In genomic region chr19:18670608-18671007, GRCm38 (mm10) we compare ENCODE assay signal across 8 mouse cellular contexts. TPM values are rescaled to one million over a fixed set of nuclear protein-coding genes. Genes with fewer than 3 reads are reported as not detected.
DNase-seq lines count a peak whose midpoint lies in the region; ATAC-seq and TF ChIP-seq lines count a peak whose summit lies in the region.

Gene Carnmt1 (plus strand): TSS chr19:18670764.

- peak within 1 kb of the TSS; percentile 100 for H3K4me2 ChIP-seq in CH12.LX (ENCODE audit: insufficient read depth, low read depth, poor library complexity, severe bottlenecking)
- peak within 1 kb of the TSS; percentile 60 for H3K4me2 ChIP-seq in forebrain, embryonic 11.5 days (ENCODE audit: low read depth, low read length, severe bottlenecking)
- H3K4me2 ChIP-seq in heart, embryonic 16.5 days (ENCODE audit: low read depth, low read length), result peak within 1 kb of the TSS; percentile 75
- H3K4me2 ChIP-seq in liver, embryonic 15.5 days, result peak within 1 kb of the TSS; percentile 81
- H3K4me2 ChIP-seq in neural tube, embryonic 12.5 days (replicated peaks), result peak within 1 kb of the TSS; percentile 82

- H3K79me2 ChIP-seq in CH12.LX (replicated peaks; ENCODE audit: control insufficient read depth, extremely low read depth, insufficient read depth, poor library complexity, severe bottlenecking), result peaks cover 44% of the 10 kb centered on the region

- H3K9me3 ChIP-seq in CH12.LX (replicated peaks; ENCODE audit: low read length), result no peaks in the 10 kb centered on the region
- H3K9me3 ChIP-seq in forebrain, embryonic 11.5 days (ENCODE audit: control insufficient read depth, low read length), result no peaks in the 10 kb centered on the region
- H3K9me3 ChIP-seq in heart, embryonic 16.5 days (replicated peaks; ENCODE audit: control insufficient read depth, low read length), result no peaks in the 10 kb centered on the region
- H3K9me3 ChIP-seq in liver, embryonic 15.5 days (replicated peaks), result no peaks in the 10 kb centered on the region
- no peaks in the 10 kb centered on the region for H3K9me3 ChIP-seq in neural tube, embryonic 12.5 days

- peak within 1 kb of the TSS; percentile 93 for H3K9ac ChIP-seq in CH12.LX (ENCODE audit: insufficient read depth, low read depth)
- peak within 1 kb of the TSS; percentile 78 for H3K9ac ChIP-seq in forebrain, embryonic 11.5 days (ENCODE audit: low read length)
- peak within 1 kb of the TSS; percentile 78 for H3K9ac ChIP-seq in heart, embryonic 16.5 days (ENCODE audit: low read length)
- H3K9ac ChIP-seq in liver, embryonic 15.5 days, result peak within 1 kb of the TSS; percentile 86
- H3K9ac ChIP-seq in neural tube, embryonic 12.5 days, result peak within 1 kb of the TSS; percentile 74

- peaks cover 0 to 12% of the 10 kb centered on the region in 2 experiments for H3K36me3 ChIP-seq in CH12.LX (replicated peaks in 1 of 2; ENCODE audit: control insufficient read depth in 1 of 2, insufficient read depth in 1 of 2, low read length in 1 of 2)
- no peaks in the 10 kb centered on the region for H3K36me3 ChIP-seq in forebrain, embryonic 11.5 days (ENCODE audit: control insufficient read depth, insufficient read depth, low read length)
- H3K36me3 ChIP-seq in heart, embryonic 16.5 days (ENCODE audit: control insufficient read depth, insufficient read depth), result no peaks in the 10 kb centered on the region
- H3K36me3 ChIP-seq in liver, embryonic 15.5 days (replicated peaks), result no peaks in the 10 kb centered on the region
- H3K36me3 ChIP-seq in neural tube, embryonic 12.5 days, result no peaks in the 10 kb centered on the region

- H3K4me1 ChIP-seq in CH12.LX (ENCODE audit: control insufficient read depth in 1 of 2, insufficient read depth in 2 of 2), result peaks cover 7 to 36% of the 10 kb centered on the region in 2 experiments; a peak in 3 of 4 replicates
- peaks cover 7% of the 10 kb centered on the region; the same call in 1 of the 2 replicates for H3K4me1 ChIP-seq in forebrain, embryonic 11.5 days (replicated peaks; ENCODE audit: control insufficient read depth, insufficient read depth, low read length)
- peaks cover 26% of the 10 kb centered on the region for H3K4me1 ChIP-seq in heart, embryonic 16.5 days (ENCODE audit: control insufficient read depth, insufficient read depth, low read length)
- peaks cover 34% of the 10 kb centered on the region for H3K4me1 ChIP-seq in liver, embryonic 15.5 days (replicated peaks)
- peaks cover 20% of the 10 kb centered on the region for H3K4me1 ChIP-seq in neural tube, embryonic 12.5 days

- dilution Hi-C loops in CH12.LX (cut with MboI; ENCODE audit: extremely low pct_ligation_motif_present, extremely low pct_unique_long_range_greater_than_20kb, low sequenced_read_pairs), result no loop called here

- no peak for TF ChIP-seq RAD21 in CH12.LX (IDR thresholded peaks at IDR 0.05; ENCODE audit: low read depth, low read length)

- peak; percentile 46; the same call in 1 of the 2 replicates for TF ChIP-seq POLR2A in CH12.LX (IDR thresholded peaks at IDR 0.05; ENCODE audit: low read depth, low read length)

- peak within 1 kb of the TSS; percentile 62 for H3K27ac ChIP-seq in CH12.LX (ENCODE audit: insufficient read depth, low read depth)
- H3K27ac ChIP-seq in forebrain, embryonic 11.5 days (ENCODE audit: low read depth, low read length), result peak within 1 kb of the TSS; percentile 34; the same call in 1 of the 2 replicates
- H3K27ac ChIP-seq in heart, embryonic 16.5 days (ENCODE audit: low read length), result peak within 1 kb of the TSS; percentile 88
- peak within 1 kb of the TSS; percentile 90 for H3K27ac ChIP-seq in liver, embryonic 15.5 days (replicated peaks)
- no peak within 1 kb of the TSS; the same call in 1 of the 2 replicates for H3K27ac ChIP-seq in neural tube, embryonic 12.5 days

- peak within 1 kb of the TSS; percentile 61 to 99 (median 93) for H3K4me3 ChIP-seq in CH12.LX (replicated peaks in 1 of 3; ENCODE audit: low read depth in 2 of 3, low read length in 2 of 3, poor library complexity in 1 of 3)
- peak within 1 kb of the TSS; percentile 75 for H3K4me3 ChIP-seq in forebrain, embryonic 11.5 days (ENCODE audit: low read depth, low read length)
- peak within 1 kb of the TSS; percentile 72 for H3K4me3 ChIP-seq in heart, embryonic 16.5 days (ENCODE audit: low read length)
- H3K4me3 ChIP-seq in liver, embryonic 15.5 days (replicated peaks), result peak within 1 kb of the TSS; percentile 83
- peak within 1 kb of the TSS; percentile 76 for H3K4me3 ChIP-seq in neural tube, embryonic 12.5 days

- H3K27me3 ChIP-seq in CH12.LX (replicated peaks), result no peaks in the 10 kb centered on the region
- no peaks in the 10 kb centered on the region for H3K27me3 ChIP-seq in forebrain, embryonic 11.5 days (ENCODE audit: control insufficient read depth, insufficient read depth, low read length)
- no peaks in the 10 kb centered on the region for H3K27me3 ChIP-seq in heart, embryonic 16.5 days (ENCODE audit: control insufficient read depth, insufficient read depth, low read length)
- H3K27me3 ChIP-seq in liver, embryonic 15.5 days, result no peaks in the 10 kb centered on the region
- no peaks in the 10 kb centered on the region for H3K27me3 ChIP-seq in neural tube, embryonic 12.5 days (replicated peaks)

- no peak for TF ChIP-seq EP300 in CH12.LX (IDR thresholded peaks at IDR 0.05; ENCODE audit: low read length)

- under 1% methylated on average over 45 of the region's 58 CpGs for WGBS in forebrain, embryonic 11.5 days
- WGBS in heart, embryonic 16.5 days, result under 1% methylated on average over 48 of the region's 58 CpGs
- whole genome bisulfite sequencing in liver, embryonic 15.5 days (ENCODE audit: insufficient replicate concordance), result under 1% methylated on average over 51 of the region's 58 CpGs
- WGBS in neural tube, embryonic 12.5 days, result under 1% methylated on average over 50 of the region's 58 CpGs

- DNase-seq in CH12.LX (ENCODE audit: extremely low read depth), result peak; percentile 97
- DNase-seq in c-Kit-positive CD71-positive TER-119-negative erythroid progenitor cells, embryonic 14.5 days (ENCODE audit: low read depth), result peak; percentile 96
- DNase-seq in forebrain, embryonic 11.5 days (ENCODE audit: low spot score), result peak; percentile 99
- peak; percentile 99 for DNase-seq in kidney, postnatal 36 days
- DNase-seq in telencephalon, adult 2 months (ENCODE audit: low read depth, low spot score), result peak; percentile 95

- in situ Hi-C loops in CH12.LX (cut with MboI; ENCODE audit: low pct_ligation_motif_present, low pct_unique_long_range_greater_than_20kb, low sequenced_read_pairs), result no loop called here

- TF ChIP-seq CTCF in CH12.LX (conservative IDR thresholded peaks at IDR 0.05 in 1 of 2, IDR thresholded peaks at IDR 0.05 in 1 of 2; ENCODE audit: low read depth in 2 of 2, low read length in 2 of 2), result no peak

- ATAC-seq in forebrain, embryonic 11.5 days (replicated peaks; ENCODE audit: low FRiP score), result peak; percentile 99
- peak; percentile 99 for ATAC-seq in heart, embryonic 16.5 days (replicated peaks; ENCODE audit: extremely low read depth, insufficient read depth, low FRiP score)
- peak; percentile 94 for ATAC-seq in liver, embryonic 15.5 days (ENCODE audit: insufficient read depth)
- ATAC-seq in neural tube, embryonic 12.5 days (ENCODE audit: low FRiP score, low read depth), result peak; percentile 99

TF ChIP-seq in CH12.LX, 34 proteins besides CTCF, POLR2A, EP300 and RAD21 (continues in another document):
- 0 out of 2 replicates have a peak, but pooled peaks have one; percentile 14 for TF ChIP-seq BHLHE40 (IDR thresholded peaks at IDR 0.05; ENCODE audit: low read depth, low read length)
- TF ChIP-seq JUND (conservative IDR thresholded peaks at IDR 0.05; ENCODE audit: low read depth, low read length), result no peak
- TF ChIP-seq ZNF384 (IDR thresholded peaks at IDR 0.05; ENCODE audit: low read depth, low read length), result no peak
- peak; percentile 48; the same call in 1 of the 2 replicates for TF ChIP-seq TCF12 (IDR thresholded peaks at IDR 0.05; ENCODE audit: low read depth, low read length)
- TF ChIP-seq NELFE (IDR thresholded peaks at IDR 0.05; ENCODE audit: low read depth, low read length), result peak; percentile 8; the same call in 1 of the 2 replicates
- no peak for TF ChIP-seq PAX5 (IDR thresholded peaks at IDR 0.05; ENCODE audit: low read length)
- peak; percentile 43; the same call in 1 of the 2 replicates for TF ChIP-seq HCFC1 (IDR thresholded peaks at IDR 0.05; ENCODE audit: low read depth, low read length)
- TF ChIP-seq MAFK (IDR thresholded peaks at IDR 0.05; ENCODE audit: insufficient replicate concordance, low read length), result no peak
- no peak for TF ChIP-seq ZKSCAN1 (IDR thresholded peaks at IDR 0.05; ENCODE audit: borderline replicate concordance, low read depth, low read length)
- TF ChIP-seq ZMIZ1 (IDR thresholded peaks at IDR 0.05; ENCODE audit: low read depth, low read length), result no peak
- no peak for TF ChIP-seq E2F4 (IDR thresholded peaks at IDR 0.05; ENCODE audit: insufficient replicate concordance, low read depth, low read length)
- TF ChIP-seq NRF1 (IDR thresholded peaks at IDR 0.05; ENCODE audit: low read depth, low read length), result peak; percentile 88
- no peak for TF ChIP-seq USF1 (IDR thresholded peaks at IDR 0.05; ENCODE audit: low read depth, low read length)
- no peak for TF ChIP-seq USF2 (conservative IDR thresholded peaks at IDR 0.05; ENCODE audit: low read depth, low read length)
- no peak for TF ChIP-seq KAT2A (IDR thresholded peaks at IDR 0.05; ENCODE audit: insufficient replicate concordance, low read length)
- no peak for TF ChIP-seq MEF2A (IDR thresholded peaks at IDR 0.05; ENCODE audit: borderline replicate concordance, low read depth, low read length)
- no peak for TF ChIP-seq MAZ (IDR thresholded peaks at IDR 0.05; ENCODE audit: low read depth, low read length)
- no peak for TF ChIP-seq MAX (IDR thresholded peaks at IDR 0.05; ENCODE audit: low read length)
- TF ChIP-seq UBTF (IDR thresholded peaks at IDR 0.05; ENCODE audit: low read depth, low read length), result no peak
- TF ChIP-seq SMC3 (IDR thresholded peaks at IDR 0.05; ENCODE audit: low read depth, low read length), result no peak
- TF ChIP-seq TBP (conservative IDR thresholded peaks at IDR 0.05; ENCODE audit: low read depth, low read length), result no peak
- no peak for TF ChIP-seq POLR2AphosphoS2 (IDR thresholded peaks at IDR 0.05; ENCODE audit: low read depth, low read length)
- TF ChIP-seq ZC3H11A (IDR thresholded peaks at IDR 0.05; ENCODE audit: low read depth, low read length), result no peak
- TF ChIP-seq RCOR1 (conservative IDR thresholded peaks at IDR 0.05; ENCODE audit: low read depth, low read length), result no peak

RNA-seq across cellular contexts. Expression of gene Carnmt1, which starts in this region (rescaled TPM):
- total RNA-seq in CH12.LX (2012; rRNA removed) (17.6 and 29.3 TPM in 2 replicates), CH12.LX (2014; rRNA removed) (41.7 and 45.0 TPM in 2 replicates)
- polyA plus RNA-seq in CH12.LX (2012; ENCODE audit: insufficient read length, low read depth), result 27.2 and 47.1 TPM in 2 replicates
- polyA plus RNA-seq in forebrain, embryonic 11.5 days (2014; fragmentation: Nextera tagmentation; extraction: Ambion mirVana), result 30.3 and 30.9 TPM in 2 replicates
- polyA plus RNA-seq in heart, embryonic 16.5 days (2015; fragmentation: Nextera tagmentation; extraction: Ambion mirVana), result 23.3 and 25.5 TPM in 2 replicates
- 14.7 and 16.8 TPM in 2 replicates for polyA plus RNA-seq in liver, embryonic 15.5 days (2015; fragmentation: Nextera tagmentation; extraction: Ambion mirVana)
- polyA plus RNA-seq in neural tube, embryonic 12.5 days (2016; fragmentation: Nextera tagmentation; extraction: Ambion mirVana), result 23.8 and 24.0 TPM in 2 replicates
